Mouse (Mus musculus): ENCODE results near the gene Ripk4. TPM values are rescaled to one million over a fixed set of nuclear protein-coding genes. Genes with fewer than 3 reads are reported as not detected.

The Ripk4 gene
- 0.48 TPM for polyA plus RNA-seq (2017; shearing (Covaris generic))

DNA sequence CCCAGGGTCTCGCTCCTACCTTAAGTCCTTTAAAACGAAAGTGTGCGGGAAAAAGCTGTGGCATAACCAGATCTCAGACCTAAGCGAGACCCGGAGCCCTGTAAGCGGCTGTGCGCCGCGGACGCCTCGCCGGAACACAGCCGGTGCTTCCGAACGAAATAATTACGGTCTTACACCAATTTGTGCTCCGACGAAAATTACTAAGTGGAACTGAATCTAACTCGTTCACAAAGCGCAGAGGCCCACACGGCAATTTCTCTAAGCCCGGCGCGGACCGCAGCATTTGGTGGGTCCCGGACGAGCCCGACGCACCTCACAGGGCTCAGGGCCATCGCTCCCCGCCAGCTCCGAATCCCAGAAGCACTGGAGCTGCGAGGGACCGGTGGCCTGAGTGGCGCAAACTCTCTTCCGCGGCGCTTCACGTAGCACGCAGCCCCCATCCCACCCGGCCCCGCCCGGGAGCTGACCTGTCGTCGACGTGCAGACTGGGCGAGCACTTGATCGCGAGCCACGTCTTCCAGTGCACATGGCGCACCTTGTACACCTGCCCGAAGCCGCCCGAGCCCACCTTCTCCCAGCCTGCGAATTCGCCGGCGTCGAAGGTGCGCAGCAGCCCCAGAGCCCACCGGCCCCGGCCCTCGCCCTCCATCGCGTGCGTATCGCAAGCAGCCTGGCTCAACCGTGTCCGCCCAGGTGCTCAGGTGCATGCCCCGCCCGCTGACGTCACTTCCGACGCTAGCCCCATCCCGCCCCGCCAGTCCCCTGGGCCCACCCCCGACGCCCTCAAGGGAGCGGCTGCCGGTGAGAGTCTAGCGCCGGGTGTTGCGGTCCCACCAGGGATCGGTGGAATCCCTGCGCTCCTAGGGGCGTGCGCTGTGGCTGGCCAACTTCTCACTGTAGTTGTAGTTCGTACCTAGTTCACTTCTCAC lies at the start of gene Ripk4:
Gene Ripk4, minus strand, starts transcription at position 727 of the 929 bp plus-strand sequence.

Other genes with a start within 250 kb of the Ripk4 start
- gene Fam3b, start 249.0 kb downstream of the Ripk4 start, polyA plus RNA-seq (2017; shearing (Covaris generic)) = 3.4 TPM
- gene Tmprss2, start 152.6 kb downstream of the Ripk4 start, polyA plus RNA-seq (2017; shearing (Covaris generic)) = not detected
- 29.6 TPM for gene Prdm15, start 88.1 kb upstream of the Ripk4 start, polyA plus RNA-seq (2017; shearing (Covaris generic))
- 4.9 TPM for gene C2cd2, start 198.8 kb upstream of the Ripk4 start, polyA plus RNA-seq (2017; shearing (Covaris generic))
- 18.6 TPM for gene Zbtb21, start 198.8 kb upstream of the Ripk4 start, polyA plus RNA-seq (2017; shearing (Covaris generic))
- gene B230307C23Rik, start 233.5 kb upstream of the Ripk4 start, polyA plus RNA-seq (2017; shearing (Covaris generic)) = 42.9 TPM

Data from activated CD4-positive, CD25-positive, alpha-beta regulatory T cell, adult 9 weeks (primary cell).